Mouse (Mus musculus) lung, embryonic 14.5 days (tissue): ENCODE measurements around the gene Tbcc. TPM values are rescaled to one million over a fixed set of nuclear protein-coding genes. Genes with fewer than 3 reads are reported as not detected.

ENCODE experiments used
- ATAC-seq: fragments of 200-750 bp; cut with Nextera tagmentation; 2 replicates; pipeline ENCODE4 v1.8.0; 2017; ENCODE audit warnings: mild to moderate bottlenecking, moderate TSS enrichment, moderate library complexity; ENCODE audit not compliant: insufficient read depth
- DNase-seq: peaks from one replicate; pipeline ENCODE4 v3.0.0-alpha.2; 2015
- H3K27ac ChIP-seq: fragments of 300-500 bp; sonication (generic); 2 replicates; pipeline ENCODE4 v1.5.1; 2014; ENCODE audit warnings: low read depth, mild to moderate bottlenecking, moderate library complexity
- H3K27me3 ChIP-seq: fragments of 300-500 bp; sonication (generic); 2 replicates; pipeline ENCODE4 v1.6.1; 2014; ENCODE audit warnings: low read length, control low read depth; ENCODE audit not compliant: insufficient read depth
- H3K36me3 ChIP-seq: fragments of 300-500 bp; sonication (generic); 2 replicates; pipeline ENCODE4 v1.6.1; 2014; ENCODE audit warnings: control low read depth; ENCODE audit not compliant: insufficient read depth
- H3K4me1 ChIP-seq: fragments of 300-500 bp; sonication (generic); 2 replicates; pipeline ENCODE4 v1.6.1; 2014; ENCODE audit warnings: antibody characterized with exemption, control low read depth; ENCODE audit not compliant: insufficient read depth
- H3K4me2 ChIP-seq: fragments of 300-500 bp; sonication (generic); 2 replicates; pipeline ENCODE4 v1.6.1; 2014; ENCODE audit warnings: mild to moderate bottlenecking
- H3K4me3 ChIP-seq: fragments of 300-500 bp; sonication (generic); 2 replicates; pipeline ENCODE4 v1.5.1; 2014; ENCODE audit warnings: low read depth, low read length
- H3K9ac ChIP-seq: fragments of 300-500 bp; sonication (generic); 2 replicates; pipeline ENCODE4 v1.6.1; 2014
- H3K9me3 ChIP-seq: fragments of 300-500 bp; sonication (generic); 2 replicates; pipeline ENCODE4 v1.6.1; 2016; ENCODE audit warnings: low read depth, low read length, control low read depth
- CTCF ChIP-seq: IDR thresholded peaks from 2 replicates; pipeline ENCODE4 v1.5.1; 2016; ENCODE audit warnings: antibody characterized with exemption, low read depth
- WGBS: fragments of 180-500 bp; shearing (Covaris S2); extraction: QIAGEN DNeasy Blood & Tissue Kit; methylation state at CpG from one replicate; pipeline ENCODE4 v1.1.7; 2014; 5-methylcytosine and 5-hydroxymethylcytosine counted together
- polyA plus RNA-seq: library from polyadenylated mRNA; unstranded; fragments of >200 nt; fragmentation: Nextera tagmentation; extraction: Ambion mirVana; gene quantifications from 2 replicates; pipeline ENCODE4 v1.2.1, GENCODE M21; 2014

The Tbcc gene
- polyA plus RNA-seq, 1 experiment from 2014 or later = 61.2 TPM

DNA sequence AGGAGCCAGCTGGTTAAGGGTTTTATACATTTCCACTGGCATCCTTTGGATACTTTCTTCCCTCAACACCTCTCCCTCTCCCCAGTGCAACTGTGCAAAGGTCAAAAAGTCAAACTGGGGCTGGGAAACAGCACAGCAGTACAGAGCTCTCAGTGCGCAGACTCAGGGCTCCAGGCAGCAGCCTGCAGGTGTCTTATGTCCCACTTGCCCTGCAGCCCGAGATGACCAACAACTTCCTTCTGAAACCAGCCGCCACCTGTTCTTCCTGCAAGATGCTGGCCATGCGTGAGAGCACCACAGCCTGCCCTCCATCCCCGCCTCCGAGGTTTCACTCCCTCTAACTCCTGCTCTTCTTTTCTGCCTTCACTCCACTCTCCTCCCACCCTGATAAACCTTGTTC, 37.8 kb upstream of the Tbcc start:
- Histone ChIP-seq H3K36me3 (0 out of 2 replicates have a peak, but pooled peaks cover 7% of the 10 kb centered on the region), H3K9ac (peak overlapping the region; percentile 18; the same call in 1 of the 2 replicates), H3K27me3 (no peaks in the 10 kb centered on the region), H3K27ac (peak overlapping the region; percentile 83), H3K4me2 (peak overlapping the region; percentile 4), H3K4me3 (no peak overlapping the region), H3K4me1 (peaks cover 17% of the 10 kb centered on the region), H3K9me3 (no peaks in the 10 kb centered on the region)
- TF ChIP-seq CTCF = no peak
- 9% methylated on average over 6 of the region's 6 CpGs for WGBS
- DNase-seq (peak; percentile 55), ATAC-seq (no peak)

DNA sequence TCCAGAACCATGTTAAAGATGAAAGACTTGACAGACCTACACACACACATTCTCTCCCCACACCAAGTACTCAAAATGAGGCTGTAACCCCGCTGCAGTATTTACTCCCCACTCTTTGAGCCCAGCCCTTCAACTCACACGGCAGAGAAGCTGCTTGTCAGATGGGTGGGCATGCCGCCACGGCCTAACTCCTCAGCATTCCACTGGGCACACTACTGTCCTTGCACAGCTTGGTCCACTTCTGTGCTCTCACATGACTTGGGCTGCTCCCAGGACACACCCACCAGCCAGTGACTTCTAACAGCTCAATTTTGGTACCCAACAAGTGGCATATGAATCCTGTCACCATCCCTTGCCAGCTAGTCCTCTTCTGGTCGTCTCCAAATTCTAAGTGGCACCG, 37.2 kb upstream of the Tbcc start:
- TF ChIP-seq CTCF = no peak
- Histone ChIP-seq H3K27ac (peak overlapping the region; percentile 83), H3K9ac (peak overlapping the region; percentile 18; the same call in 1 of the 2 replicates), H3K4me2 (peak overlapping the region; percentile 4), H3K36me3 (0 out of 2 replicates have a peak, but pooled peaks cover 7% of the 10 kb centered on the region), H3K27me3 (no peaks in the 10 kb centered on the region), H3K9me3 (no peaks in the 10 kb centered on the region), H3K4me1 (peaks cover 17% of the 10 kb centered on the region), H3K4me3 (no peak overlapping the region)
- ATAC-seq (peak; percentile 28; the same call in 1 of the 2 replicates), DNase-seq (peak; percentile 78)
- WGBS = 22% methylated on average over 6 of the region's 6 CpGs

DNA sequence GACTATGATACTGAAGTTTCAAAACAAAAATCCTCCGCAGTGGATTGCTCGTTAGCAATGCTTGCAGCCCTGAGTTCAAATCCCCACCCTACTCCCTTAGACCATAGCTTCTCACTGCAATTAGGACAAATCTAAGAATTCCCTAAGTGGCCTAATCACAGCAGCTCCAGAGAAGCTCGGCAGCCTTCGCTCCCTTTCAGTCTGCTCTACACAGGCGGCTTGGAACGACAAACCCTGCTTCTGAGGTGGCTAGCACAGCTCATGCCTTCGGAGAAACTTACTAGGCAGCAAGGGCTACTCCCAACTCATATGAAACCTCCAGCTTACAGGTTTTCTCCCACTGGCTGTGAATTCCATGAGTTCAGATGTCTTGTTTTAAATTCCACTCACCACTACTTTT, 36.4 kb upstream of the Tbcc start:
- H3K27ac ChIP-seq = peak overlapping the region; percentile 3; the same call in 1 of the 2 replicates
- H3K4me1 ChIP-seq = peaks cover 17% of the 10 kb centered on the region
- 0 out of 2 replicates have a peak, but pooled peaks cover 7% of the 10 kb centered on the region for H3K36me3 ChIP-seq
- WGBS = 81% methylated on average over 7 of the region's 7 CpGs
- H3K9ac ChIP-seq = no peak overlapping the region; the same call in 1 of the 2 replicates
- ATAC-seq = no peak
- no peak for TF ChIP-seq CTCF
- H3K9me3 ChIP-seq = no peaks in the 10 kb centered on the region
- DNase-seq = no peak
- H3K4me2 ChIP-seq = no peak overlapping the region
- no peaks in the 10 kb centered on the region for H3K27me3 ChIP-seq
- no peak overlapping the region for H3K4me3 ChIP-seq

DNA sequence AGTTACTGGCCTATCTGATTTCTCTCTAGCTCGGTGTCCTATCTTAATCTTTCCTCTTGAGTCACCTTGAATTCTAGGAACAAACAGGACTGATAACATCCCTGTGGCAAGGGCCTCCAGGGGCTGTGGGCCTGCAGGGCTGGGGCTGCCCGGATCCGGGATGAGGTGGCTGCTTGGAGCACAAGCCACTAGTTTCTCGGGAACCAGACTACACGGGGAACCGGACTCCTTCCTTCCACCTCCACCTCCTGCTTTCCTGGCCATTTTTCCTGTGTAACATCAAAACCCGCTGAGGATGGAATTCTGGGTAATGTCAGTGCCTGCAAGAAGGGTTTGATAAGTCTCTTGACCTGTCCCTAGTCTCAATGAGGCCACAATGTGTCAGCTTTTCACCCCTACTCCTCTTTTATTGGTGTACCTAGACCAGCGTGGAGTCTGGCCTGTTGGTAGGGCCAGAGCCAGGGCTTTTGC, 35.8 kb upstream of the Tbcc start:
- ATAC-seq = no peak
- Histone ChIP-seq H3K9ac (peak overlapping the region; percentile 20; the same call in 1 of the 2 replicates), H3K27ac (peak overlapping the region; percentile 70; the same call in 1 of the 2 replicates), H3K4me3 (peak overlapping the region; percentile 95; the same call in 1 of the 2 replicates), H3K9me3 (no peaks in the 10 kb centered on the region), H3K4me2 (peak overlapping the region; percentile 80), H3K36me3 (0 out of 2 replicates have a peak, but pooled peaks cover 7% of the 10 kb centered on the region), H3K27me3 (no peaks in the 10 kb centered on the region), H3K4me1 (peaks cover 17% of the 10 kb centered on the region)
- WGBS = 59% methylated on average over 8 of the region's 8 CpGs
- DNase-seq = no peak
- no peak for TF ChIP-seq CTCF

DNA sequence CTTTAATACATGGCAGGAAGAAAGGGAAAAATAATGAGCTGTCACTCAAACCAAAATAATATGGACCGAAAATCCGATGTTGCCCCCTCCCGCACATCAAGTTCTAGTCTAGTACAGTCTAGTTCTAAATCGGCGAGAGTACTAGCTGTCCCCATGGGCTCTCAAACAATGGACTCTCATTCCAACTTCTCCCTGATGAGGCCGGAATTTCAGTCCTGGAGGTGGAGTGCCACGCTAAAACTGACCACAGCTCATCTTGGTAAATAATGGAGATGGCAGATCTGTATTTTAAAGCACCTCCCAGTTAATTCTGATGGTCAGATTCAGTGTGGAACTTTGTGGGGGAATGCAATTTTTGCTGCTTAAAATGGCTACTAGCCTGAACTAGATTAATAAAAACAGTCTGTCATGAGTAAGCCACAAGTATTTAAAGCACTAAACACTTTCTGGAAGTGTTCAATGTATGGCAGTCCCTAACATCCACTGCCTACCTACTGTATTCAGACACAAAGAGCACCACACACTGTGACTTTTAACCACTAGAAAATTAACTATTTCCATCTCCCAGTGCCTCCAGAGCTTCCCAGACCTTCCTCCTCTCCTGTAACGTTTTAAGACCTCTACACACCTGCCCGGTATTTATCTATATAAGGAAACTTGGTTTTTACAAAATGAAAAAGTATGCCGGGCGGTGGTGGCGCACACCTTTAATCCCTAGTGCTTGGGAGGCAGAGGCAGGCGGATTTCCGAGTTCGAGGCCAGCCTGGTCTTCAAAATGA, 35.0 kb upstream of the Tbcc start:
- Histone ChIP-seq H3K27me3 (no peaks in the 10 kb centered on the region), H3K4me2 (peak overlapping the region; percentile 80), H3K27ac (peak overlapping the region; percentile 100), H3K36me3 (0 out of 2 replicates have a peak, but pooled peaks cover 7% of the 10 kb centered on the region), H3K9me3 (no peaks in the 10 kb centered on the region), H3K9ac (peak overlapping the region; percentile 100), H3K4me1 (peaks cover 17% of the 10 kb centered on the region), H3K4me3 (peak overlapping the region; percentile 95)
- 46% methylated on average over 15 of the region's 15 CpGs for WGBS
- no peak for TF ChIP-seq CTCF
- ATAC-seq (no peak), DNase-seq (peak; percentile 23)

DNA sequence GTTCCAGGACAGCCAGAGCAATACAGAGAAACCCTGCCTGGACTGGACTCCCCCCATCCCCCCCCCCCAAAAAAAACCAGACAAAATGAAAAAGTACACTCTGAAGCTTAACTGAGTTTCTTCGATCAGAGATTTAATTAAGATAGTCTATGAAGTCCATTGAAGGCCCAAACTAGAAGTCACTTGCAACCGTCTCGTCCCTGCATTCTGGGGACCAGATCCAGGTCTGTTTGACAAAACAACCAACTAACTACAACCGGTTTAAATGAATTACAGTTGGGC, 34.4 kb upstream of the Tbcc start:
- H3K27me3 ChIP-seq = no peaks in the 10 kb centered on the region
- no peak for ATAC-seq
- peaks cover 17% of the 10 kb centered on the region for H3K4me1 ChIP-seq
- H3K4me2 ChIP-seq = peak overlapping the region; percentile 80
- H3K36me3 ChIP-seq = 0 out of 2 replicates have a peak, but pooled peaks cover 7% of the 10 kb centered on the region
- H3K9me3 ChIP-seq = no peaks in the 10 kb centered on the region
- 8% methylated on average over 4 of the region's 4 CpGs for WGBS
- peak overlapping the region; percentile 95 for H3K4me3 ChIP-seq
- peak overlapping the region; percentile 100 for H3K27ac ChIP-seq
- no peak for TF ChIP-seq CTCF
- peak; percentile 25 for DNase-seq
- peak overlapping the region; percentile 100 for H3K9ac ChIP-seq

DNA sequence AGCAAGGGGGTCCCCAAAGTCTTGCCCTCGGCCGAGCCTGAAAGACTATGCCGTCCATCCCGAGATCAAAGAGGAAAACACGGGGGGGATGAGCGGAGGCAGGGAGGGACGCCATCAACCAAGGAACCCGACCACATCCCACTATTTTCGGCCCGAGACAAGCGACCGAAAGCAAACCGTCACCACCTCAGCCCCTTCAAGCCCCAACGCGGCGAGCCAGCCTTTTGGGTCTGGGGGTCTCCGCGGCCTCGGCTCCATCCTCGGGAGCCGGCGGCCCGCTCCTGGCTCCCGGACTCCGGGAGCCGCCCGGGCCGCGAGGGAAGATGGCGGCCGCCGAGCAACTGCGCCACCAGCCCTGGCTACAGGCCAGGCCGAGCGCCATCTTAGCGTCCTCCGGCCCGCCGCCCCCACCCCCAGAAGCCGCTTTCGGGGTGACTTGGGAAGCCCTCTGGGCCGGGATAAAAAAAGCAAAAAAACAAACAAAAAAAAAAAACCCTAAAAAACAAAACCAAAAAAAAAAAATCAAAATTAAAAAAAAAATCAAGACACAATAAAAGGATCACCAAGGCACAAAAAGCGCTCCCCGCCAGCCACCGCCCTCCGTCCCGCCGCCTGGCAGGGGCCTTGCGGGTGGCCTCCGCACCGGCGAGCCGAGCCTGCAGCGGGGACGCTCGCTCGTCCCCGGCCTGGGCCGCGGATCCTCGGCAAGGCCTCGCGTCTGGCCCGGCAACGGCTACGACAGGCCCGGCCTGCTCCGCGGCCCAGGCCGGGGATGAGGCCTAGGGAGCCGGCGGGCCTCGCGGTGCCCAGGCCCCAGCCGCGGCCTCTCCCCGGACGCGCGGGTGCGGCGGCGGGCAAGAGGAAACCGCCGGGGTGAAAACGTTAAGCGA, 33.8 kb upstream of the Tbcc start:
- H3K9me3 ChIP-seq = no peaks in the 10 kb centered on the region
- ATAC-seq (peak; percentile 29), DNase-seq (peak; percentile 92)
- peak overlapping the region; percentile 100 for H3K27ac ChIP-seq
- peak overlapping the region; percentile 95 for H3K4me3 ChIP-seq
- WGBS = under 1% methylated on average over 87 of the region's 87 CpGs
- peaks cover 17% of the 10 kb centered on the region for H3K4me1 ChIP-seq
- TF ChIP-seq CTCF = no peak
- no peaks in the 10 kb centered on the region for H3K27me3 ChIP-seq
- peak overlapping the region; percentile 100 for H3K9ac ChIP-seq
- peak overlapping the region; percentile 80 for H3K4me2 ChIP-seq
- 0 out of 2 replicates have a peak, but pooled peaks cover 7% of the 10 kb centered on the region for H3K36me3 ChIP-seq
